In genomic region chr3:30480551-30480950, GRCm38 (mm10) we compare ENCODE assay signal across 23 mouse cellular contexts.
DNase-seq lines count a peak whose midpoint lies in the region; ATAC-seq and TF ChIP-seq lines count a peak whose summit lies in the region.
"Had no signal": no experiment of that assay in that cellular context is flagged by ENCODE, and none has a peak within 500 bp of the region (broad histone marks: within the 10 kb centered on the region; RNA-seq: fewer than 3 reads in every experiment).

No protein-coding gene starts in this region.

- H3K9ac ChIP-seq in lung, embryonic 14.5 days, result no peak overlapping the region
- H3K9ac ChIP-seq: embryonic facial prominence, embryonic 13.5 days; heart, embryonic 13.5 days; kidney, embryonic 15.5 days; liver, embryonic 14.5 days; midbrain, embryonic 15.5 days had no signal

- no peak for TF ChIP-seq CTCF in lung, embryonic 14.5 days (IDR thresholded peaks at IDR 0.05; ENCODE audit: low read depth)

- no peaks in the 10 kb centered on the region for H3K36me3 ChIP-seq in heart, embryonic 10.5 days
- no peaks in the 10 kb centered on the region for H3K36me3 ChIP-seq in lung, embryonic 14.5 days (ENCODE audit: insufficient read depth)
- H3K36me3 ChIP-seq: embryonic facial prominence, embryonic 13.5 days; G1E; heart, embryonic 13.5 days; kidney, embryonic 15.5 days; midbrain, embryonic 15.5 days had no signal

- 68% methylated on average over 6 of the region's 6 CpGs for WGBS in heart, embryonic 10.5 days
- 44% methylated on average over 6 of the region's 6 CpGs for WGBS in lung, embryonic 14.5 days

- no peak overlapping the region for H3K4me3 ChIP-seq in heart, embryonic 10.5 days
- no peak overlapping the region for H3K4me3 ChIP-seq in lung, embryonic 14.5 days (ENCODE audit: low read depth, low read length)
- H3K4me3 ChIP-seq: embryonic facial prominence, embryonic 13.5 days; heart, embryonic 13.5 days; kidney, embryonic 15.5 days; midbrain, embryonic 15.5 days; myocyte had no signal

- no peak for ATAC-seq in lung, embryonic 14.5 days (ENCODE audit: insufficient read depth)
- ATAC-seq: forebrain, embryonic 14.5 days; hindbrain, postnatal 0 days; intestine, postnatal 0 days; midbrain, embryonic 15.5 days had no signal

- DNase-seq in heart, adult 11 months, result peak; percentile 95
- DNase-seq in heart, embryonic 10.5 days (ENCODE audit: low spot score), result no peak
- peak; percentile 51 for DNase-seq in lung, embryonic 14.5 days
- DNase-seq in lung, postnatal 14 days, result no peak
- peak; percentile 53 for DNase-seq in lung, postnatal 10 days
- no peak for DNase-seq in neural tube, embryonic 10.5 days (ENCODE audit: extremely low spot score, low spot score)
- no peak for DNase-seq in cerebellum, adult 9-11 months
- DNase-seq: adrenal gland, postnatal 14 days; cerebellum, adult 11-12 months; gastrocnemius, postnatal 36 days; layer of hippocampus, postnatal 36 days; right cerebral cortex, postnatal 25 days; thymus, postnatal 14 days had no signal

- no peak overlapping the region for H3K27ac ChIP-seq in heart, embryonic 10.5 days
- peak overlapping the region; percentile 59; the same call in 1 of the 2 replicates for H3K27ac ChIP-seq in lung, embryonic 14.5 days (ENCODE audit: low read depth)
- H3K27ac ChIP-seq: embryonic facial prominence, embryonic 13.5 days; heart, embryonic 13.5 days; hindbrain, postnatal 0 days; kidney, embryonic 15.5 days; liver, embryonic 14.5 days; midbrain, embryonic 15.5 days had no signal

- no peaks in the 10 kb centered on the region for H3K9me3 ChIP-seq in heart, embryonic 10.5 days
- no peaks in the 10 kb centered on the region for H3K9me3 ChIP-seq in lung, embryonic 14.5 days (ENCODE audit: low read depth, low read length)
- H3K9me3 ChIP-seq: embryonic facial prominence, embryonic 13.5 days; G1E; heart, embryonic 13.5 days; kidney, embryonic 15.5 days; midbrain, embryonic 15.5 days had no signal

- H3K4me1 ChIP-seq in heart, embryonic 10.5 days, result peaks cover 12% of the 10 kb centered on the region
- no peaks in the 10 kb centered on the region for H3K4me1 ChIP-seq in lung, embryonic 14.5 days (ENCODE audit: insufficient read depth)
- H3K4me1 ChIP-seq: embryonic facial prominence, embryonic 13.5 days had no signal

- no peak overlapping the region for H3K4me2 ChIP-seq in lung, embryonic 14.5 days
- H3K4me2 ChIP-seq: embryonic facial prominence, embryonic 13.5 days; heart, embryonic 13.5 days; kidney, embryonic 15.5 days; midbrain, embryonic 15.5 days had no signal

- H3K27me3 ChIP-seq in heart, embryonic 10.5 days (ENCODE audit: insufficient read depth, poor library complexity, severe bottlenecking), result no peaks in the 10 kb centered on the region
- H3K27me3 ChIP-seq in lung, embryonic 14.5 days (ENCODE audit: insufficient read depth, low read length), result no peaks in the 10 kb centered on the region
- H3K27me3 ChIP-seq: embryonic facial prominence, embryonic 13.5 days; heart, embryonic 13.5 days; kidney, embryonic 15.5 days; midbrain, embryonic 15.5 days had no signal

Comparison
In these comparisons a context has a peak if more than half of its experiments do, and no peak if none do; other contexts are left out.
1. DNase-seq: peak in heart, adult 11 months (single experiment), lung, embryonic 14.5 days (single experiment) and lung, postnatal 10 days (single experiment); none in heart, embryonic 10.5 days (single experiment), lung, postnatal 14 days (single experiment), neural tube, embryonic 10.5 days (single experiment) and cerebellum, adult 9-11 months (single experiment).